Mouse (Mus musculus): ENCODE measurements around the gene Islr2.

- TF ChIP-seq CTCF (IDR thresholded peaks at IDR 0.05; ENCODE audit: control insufficient read depth, insufficient read depth, low read length) (no peak), POLR2A (IDR thresholded peaks at IDR 0.05; ENCODE audit: borderline replicate concordance, control insufficient read depth, low read depth, low read length) (no peak)
Measured at GRCm38 (mm10) chr9:58172863-58173262, 31.3 kb downstream of the Islr2 start.
